Mouse (Mus musculus) embryonic facial prominence, embryonic 11.5 days (tissue): Measurements from ENCODE around the gene Prkch. TPM values are rescaled to one million over a fixed set of nuclear protein-coding genes. Genes with fewer than 3 reads are reported as not detected.
A peak's percentile ranks its signal among the peaks of the same experiment; 100 is the strongest.

Experiments
- ATAC-seq: fragments of 200-750 bp; cut with Nextera tagmentation; replicated peaks from 2 replicates; pipeline ENCODE4 v1.8.0; 2017; ENCODE audit warnings: low read depth; ENCODE audit not compliant: insufficient number of reproducible peaks, low FRiP score, low TSS enrichment
- DNase-seq: peaks from one replicate; pipeline ENCODE4 v3.0.0-alpha.2; 2015; ENCODE audit warnings: low spot score
- H3K27ac ChIP-seq: fragments of 300-500 bp; sonication (generic); replicated peaks from 2 replicates; pipeline ENCODE4 v1.5.1; 2014; ENCODE audit warnings: mild to moderate bottlenecking, low read depth, low read length, control low read depth
- H3K27me3 ChIP-seq: fragments of 300-500 bp; sonication (generic); 2 replicates; pipeline ENCODE4 v1.6.1; 2014; ENCODE audit warnings: mild to moderate bottlenecking, low read length, moderate library complexity, mixed read lengths; ENCODE audit not compliant: control insufficient read depth, insufficient read depth
- H3K36me3 ChIP-seq: fragments of 300-500 bp; sonication (generic); replicated peaks from 2 replicates; pipeline ENCODE4 v1.6.1; 2014; ENCODE audit warnings: low read depth, mild to moderate bottlenecking, low read length, moderate library complexity, mixed read lengths; ENCODE audit not compliant: control insufficient read depth, insufficient read depth
- H3K4me1 ChIP-seq: fragments of 300-500 bp; sonication (generic); 2 replicates; pipeline ENCODE4 v1.6.1; 2014; ENCODE audit warnings: low read length, mixed read lengths; ENCODE audit not compliant: control insufficient read depth, insufficient read depth
- H3K4me2 ChIP-seq: fragments of 300-500 bp; sonication (generic); 2 replicates; pipeline ENCODE4 v1.6.1; 2014; ENCODE audit warnings: low read depth, mild to moderate bottlenecking, control low read depth, low read length, moderate library complexity
- H3K4me3 ChIP-seq: fragments of 300-500 bp; sonication (generic); 2 replicates; pipeline ENCODE4 v1.5.1; 2014; ENCODE audit warnings: low read depth, low read length, control low read depth
- H3K9ac ChIP-seq: fragments of 300-500 bp; sonication (generic); replicated peaks from 2 replicates; pipeline ENCODE4 v1.6.1; 2014; ENCODE audit warnings: mild to moderate bottlenecking, control low read depth, low read length
- H3K9me3 ChIP-seq: fragments of 300-500 bp; sonication (generic); replicated peaks from 2 replicates; pipeline ENCODE4 v1.6.1; 2016; ENCODE audit warnings: mild to moderate bottlenecking, low read length, inconsistent platforms, mixed read lengths; ENCODE audit not compliant: control insufficient read depth
- WGBS: fragments of 180-500 bp; shearing (Covaris S2); extraction: QIAGEN DNeasy Blood & Tissue Kit; methylation state at CpG from one replicate; pipeline ENCODE4 v1.1.7; 2014; 5-methylcytosine and 5-hydroxymethylcytosine counted together
- polyA plus RNA-seq: library from polyadenylated mRNA; unstranded; fragments of >200 nt; fragmentation: Nextera tagmentation; extraction: Ambion mirVana; gene quantifications from 2 replicates; pipeline ENCODE4 v1.2.1, GENCODE M21; 2014

Gene Prkch
- polyA plus RNA-seq, 1 experiment from 2014 or later: 11.6 TPM

DNA sequence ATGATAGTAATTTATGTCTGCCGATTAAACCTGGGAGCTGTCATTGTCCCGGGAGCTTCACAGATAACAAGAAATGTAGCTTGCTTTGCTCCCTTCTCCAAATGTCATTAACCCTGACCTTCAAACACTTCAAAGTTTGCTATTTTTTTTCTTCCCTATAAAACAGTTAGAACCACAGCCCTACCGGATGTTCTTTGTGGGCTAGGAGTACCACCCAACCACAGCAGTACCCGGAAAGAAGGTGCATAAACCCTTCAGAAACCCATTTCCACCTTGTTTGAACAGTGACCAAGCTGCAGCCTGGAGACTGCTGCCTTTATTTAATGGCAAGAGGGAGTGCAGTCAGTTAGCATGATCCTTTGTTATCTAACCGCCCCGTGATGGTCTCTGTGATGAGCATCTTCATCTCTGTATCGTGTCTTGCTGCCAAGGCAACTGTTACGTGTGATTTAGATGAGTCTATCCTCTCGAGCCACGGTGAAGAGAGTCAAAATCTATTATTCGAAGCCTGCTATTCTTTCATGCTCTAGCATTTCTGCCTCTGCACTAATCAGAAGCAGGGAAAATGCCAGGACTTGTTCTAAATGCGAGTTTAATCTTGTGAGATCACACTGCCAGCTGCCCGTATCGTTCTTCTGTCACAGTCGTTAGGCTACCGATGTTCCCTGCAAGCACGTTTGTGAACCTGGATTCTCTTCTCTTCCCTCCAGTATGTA is 115.0 kb downstream of the Prkch start:
- no peak for DNase-seq
- no peak overlapping the region for H3K27ac ChIP-seq
- H3K9ac ChIP-seq: no peak overlapping the region
- no peak for ATAC-seq
- 84% methylated on average over 17 of the region's 17 CpGs for WGBS
- no peaks in the 10 kb centered on the region for H3K27me3 ChIP-seq
- no peak overlapping the region for H3K4me3 ChIP-seq
- H3K36me3 ChIP-seq: no peaks in the 10 kb centered on the region
- no peak overlapping the region for H3K4me2 ChIP-seq
- no peaks in the 10 kb centered on the region for H3K9me3 ChIP-seq
- no peaks in the 10 kb centered on the region for H3K4me1 ChIP-seq

DNA sequence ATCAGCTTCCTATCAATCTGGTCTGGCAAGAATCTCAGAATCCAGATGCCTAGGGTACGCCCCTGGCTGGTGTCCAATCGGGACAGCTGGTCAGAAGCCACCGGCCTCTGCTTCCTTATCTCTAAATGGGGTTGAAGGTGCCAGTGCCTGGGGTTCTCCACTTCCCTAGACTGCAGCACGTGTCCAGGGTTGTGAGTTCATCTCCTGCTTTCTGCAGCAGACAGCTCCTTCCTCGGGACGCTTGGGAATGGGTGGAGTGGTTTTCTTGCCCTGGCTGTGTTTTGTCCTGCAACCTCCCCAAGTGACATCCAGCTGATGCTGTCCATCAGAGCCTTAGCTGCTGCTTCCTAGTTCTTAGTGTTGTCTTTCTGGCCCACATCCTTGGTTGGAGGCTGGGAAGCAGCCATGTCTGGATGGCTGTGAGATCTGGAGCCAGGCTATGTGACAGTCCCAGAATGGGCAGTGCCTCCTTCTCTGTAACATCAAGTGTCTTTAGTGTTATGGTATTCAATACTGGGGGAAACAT is 116.0 kb downstream of the Prkch start:
- H3K4me2 ChIP-seq: no peak overlapping the region
- WGBS: 77% methylated on average over 6 of the region's 6 CpGs
- H3K27me3 ChIP-seq: no peaks in the 10 kb centered on the region
- H3K9ac ChIP-seq: no peak overlapping the region
- no peak overlapping the region for H3K27ac ChIP-seq
- no peak for ATAC-seq
- DNase-seq: no peak
- no peak overlapping the region for H3K4me3 ChIP-seq
- no peaks in the 10 kb centered on the region for H3K36me3 ChIP-seq
- no peaks in the 10 kb centered on the region for H3K9me3 ChIP-seq
- no peaks in the 10 kb centered on the region for H3K4me1 ChIP-seq

DNA sequence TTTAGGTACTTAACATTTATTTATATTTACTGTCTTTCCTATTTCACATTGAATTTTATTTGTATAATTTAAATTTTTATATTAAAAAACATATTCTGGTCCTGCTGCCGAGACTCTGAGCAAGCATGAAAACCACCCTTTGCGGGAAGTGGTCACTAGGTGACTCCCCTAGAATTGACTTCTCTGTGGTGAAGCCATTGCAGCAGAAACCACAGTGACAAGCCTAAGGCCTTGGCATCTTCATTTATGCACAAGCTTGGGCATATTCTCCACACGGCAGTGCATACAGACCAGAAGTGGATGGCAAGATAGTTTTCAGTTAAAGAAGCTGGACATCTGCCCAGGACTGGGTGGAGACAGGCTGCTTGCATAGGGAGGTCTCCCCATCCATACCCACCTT is 117.4 kb downstream of the Prkch start:
- Histone ChIP-seq H3K9me3 (no peaks in the 10 kb centered on the region), H3K4me1 (no peaks in the 10 kb centered on the region), H3K4me3 (no peak overlapping the region), H3K27me3 (no peaks in the 10 kb centered on the region), H3K9ac (no peak overlapping the region), H3K4me2 (no peak overlapping the region), H3K36me3 (no peaks in the 10 kb centered on the region), H3K27ac (no peak overlapping the region)
- DNase-seq (no peak), ATAC-seq (no peak)
- WGBS: 88% methylated on average over 3 of the region's 3 CpGs

DNA sequence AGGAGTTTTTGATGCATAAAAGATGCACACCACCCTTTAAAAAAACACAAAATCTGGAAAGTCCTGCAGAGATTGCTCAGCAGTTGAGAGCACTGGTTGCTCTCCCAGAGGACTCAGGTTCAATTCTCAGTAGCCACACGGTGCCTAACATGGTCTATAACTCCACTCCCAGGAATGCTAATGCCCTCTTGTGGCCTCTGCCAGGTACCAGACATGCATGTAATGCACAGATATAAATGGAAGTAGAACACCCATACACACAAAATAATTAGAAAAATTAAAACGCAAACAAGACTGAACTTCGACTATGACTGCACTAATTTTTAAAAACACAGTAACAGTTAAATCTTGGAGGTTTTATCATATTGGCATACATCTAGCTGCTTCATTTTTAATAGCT is 119.8 kb downstream of the Prkch start:
- Histone ChIP-seq H3K9ac (no peak overlapping the region), H3K4me1 (no peaks in the 10 kb centered on the region), H3K27ac (no peak overlapping the region), H3K27me3 (no peaks in the 10 kb centered on the region), H3K4me3 (no peak overlapping the region), H3K9me3 (no peaks in the 10 kb centered on the region), H3K4me2 (no peak overlapping the region), H3K36me3 (no peaks in the 10 kb centered on the region)
- ATAC-seq: no peak
- no peak for DNase-seq
- WGBS: 78% methylated on average over 3 of the region's 3 CpGs

DNA sequence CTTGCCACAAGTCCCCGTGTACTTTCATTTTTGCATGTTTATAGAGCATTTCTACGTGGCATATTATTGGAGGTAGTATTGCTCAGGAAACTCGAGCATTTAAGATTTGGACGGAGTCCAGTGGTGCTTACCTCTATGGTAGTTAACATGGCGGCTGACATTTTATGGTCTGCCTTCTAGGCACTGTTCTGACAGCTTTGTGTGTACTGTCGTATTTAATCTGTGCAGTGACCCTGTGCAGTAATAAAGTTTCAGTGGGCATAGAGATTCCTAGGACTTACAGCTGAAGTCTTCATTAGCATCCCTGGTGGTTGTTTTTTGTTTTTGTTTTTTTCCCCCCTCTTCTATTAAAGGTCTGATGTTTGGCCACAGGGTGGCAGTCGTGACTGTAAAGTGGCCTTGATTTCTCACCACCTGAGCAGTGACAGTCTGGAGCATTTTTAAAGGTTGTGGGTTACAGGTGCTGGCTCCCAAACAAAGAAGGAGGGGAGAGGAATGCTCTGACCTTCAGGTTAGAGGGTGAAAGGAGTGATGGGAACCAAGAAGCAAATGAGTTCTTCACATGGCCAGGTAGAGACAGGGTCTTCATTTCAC is 120.6 kb downstream of the Prkch start:
- DNase-seq: peak; percentile 73

DNA sequence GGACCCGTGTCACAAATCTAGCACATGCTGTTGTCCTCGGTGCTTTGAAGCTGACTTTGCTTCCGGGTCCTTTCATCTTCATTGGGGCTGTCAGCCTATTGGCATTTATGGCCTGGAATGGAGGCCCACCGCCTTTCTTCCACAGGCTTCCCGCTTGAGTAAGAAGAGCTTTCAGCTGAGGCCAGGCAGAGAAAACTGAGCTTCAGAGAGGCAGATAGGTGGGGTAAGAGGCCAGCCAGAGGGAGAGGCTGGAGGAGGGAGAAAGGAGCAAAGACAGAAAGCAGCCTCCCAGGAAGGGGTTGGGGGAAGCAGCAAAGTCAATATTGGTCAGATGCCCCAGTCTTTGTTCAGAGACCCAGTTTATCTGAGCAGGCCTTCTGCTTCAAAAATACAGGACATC is 123.9 kb downstream of the Prkch start:
- Histone ChIP-seq H3K36me3 (no peaks in the 10 kb centered on the region), H3K4me2 (no peak overlapping the region), H3K27me3 (no peaks in the 10 kb centered on the region), H3K4me1 (no peaks in the 10 kb centered on the region), H3K27ac (no peak overlapping the region), H3K4me3 (no peak overlapping the region), H3K9me3 (no peaks in the 10 kb centered on the region), H3K9ac (0 out of 2 replicates have a peak overlapping the region, but pooled peaks have one; percentile 11)
- ATAC-seq: no peak
- DNase-seq: no peak
- 74% methylated on average over 5 of the region's 5 CpGs for WGBS

More for the DNA sequence above, 120.6 kb downstream of the Prkch start:
- Histone ChIP-seq H3K27me3 (no peaks in the 10 kb centered on the region), H3K27ac (no peak overlapping the region), H3K4me1 (no peaks in the 10 kb centered on the region), H3K4me2 (no peak overlapping the region), H3K4me3 (no peak overlapping the region), H3K36me3 (no peaks in the 10 kb centered on the region), H3K9ac (no peak overlapping the region), H3K9me3 (no peaks in the 10 kb centered on the region)
- 48% methylated on average over 7 of the region's 7 CpGs for WGBS
- no peak for ATAC-seq

DNA sequence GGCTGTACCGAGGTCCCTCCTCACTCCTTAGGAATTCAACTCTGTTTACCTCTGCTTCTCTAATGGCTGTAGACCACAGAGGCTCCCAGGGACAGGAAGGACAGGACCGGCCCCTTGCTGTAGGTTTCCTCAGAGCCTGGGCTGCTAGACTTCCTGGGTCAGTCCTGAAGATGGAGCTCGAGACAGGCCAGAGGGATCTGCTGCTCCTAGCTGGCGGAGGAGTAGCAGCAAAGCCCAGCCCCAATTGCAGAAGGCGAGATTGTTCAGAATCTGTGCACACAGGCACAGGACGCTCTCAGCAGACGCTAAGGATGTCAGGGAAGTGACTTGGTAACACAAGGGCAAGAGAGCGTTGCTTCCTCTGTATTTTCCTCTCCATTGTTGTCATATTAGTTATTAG is 124.3 kb downstream of the Prkch start:
- peak; percentile 57; the same call in 1 of the 2 replicates for ATAC-seq
- Histone ChIP-seq H3K4me3 (no peak overlapping the region), H3K4me2 (no peak overlapping the region), H3K4me1 (no peaks in the 10 kb centered on the region), H3K9ac (0 out of 2 replicates have a peak overlapping the region, but pooled peaks have one; percentile 11), H3K27ac (no peak overlapping the region), H3K36me3 (no peaks in the 10 kb centered on the region), H3K27me3 (no peaks in the 10 kb centered on the region), H3K9me3 (no peaks in the 10 kb centered on the region)
- 27% methylated on average over 8 of the region's 8 CpGs for WGBS
- peak; percentile 69 for DNase-seq

DNA sequence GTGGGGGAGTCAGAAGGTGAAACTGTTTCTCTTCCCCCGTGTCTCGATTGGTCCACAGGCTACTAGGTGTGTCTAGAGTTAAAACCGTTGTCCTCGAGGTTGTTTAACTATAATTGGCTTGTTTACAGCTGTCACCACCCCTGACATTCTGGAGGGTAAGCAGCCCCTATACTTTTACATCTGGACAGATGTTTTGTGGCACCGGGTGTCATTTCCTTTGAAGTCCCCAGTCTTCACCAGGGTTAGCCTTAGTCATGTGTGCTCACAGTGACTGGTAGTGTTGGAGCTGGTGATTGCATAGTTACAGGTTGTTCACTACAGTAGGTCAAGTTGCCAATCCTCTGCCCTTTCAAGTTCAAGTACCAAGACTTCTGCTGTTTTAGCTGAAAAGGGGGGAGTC is 126.2 kb downstream of the Prkch start:
- H3K4me2 ChIP-seq: no peak overlapping the region
- H3K27me3 ChIP-seq: no peaks in the 10 kb centered on the region
- ATAC-seq (no peak), DNase-seq (no peak)
- H3K27ac ChIP-seq: no peak overlapping the region
- H3K9me3 ChIP-seq: no peaks in the 10 kb centered on the region
- 82% methylated on average over 5 of the region's 5 CpGs for WGBS
- no peaks in the 10 kb centered on the region for H3K36me3 ChIP-seq
- H3K4me1 ChIP-seq: no peaks in the 10 kb centered on the region
- no peak overlapping the region for H3K4me3 ChIP-seq
- H3K9ac ChIP-seq: no peak overlapping the region
